8 mouse cellular contexts compared by ENCODE assay signal in the genomic region with DNA sequence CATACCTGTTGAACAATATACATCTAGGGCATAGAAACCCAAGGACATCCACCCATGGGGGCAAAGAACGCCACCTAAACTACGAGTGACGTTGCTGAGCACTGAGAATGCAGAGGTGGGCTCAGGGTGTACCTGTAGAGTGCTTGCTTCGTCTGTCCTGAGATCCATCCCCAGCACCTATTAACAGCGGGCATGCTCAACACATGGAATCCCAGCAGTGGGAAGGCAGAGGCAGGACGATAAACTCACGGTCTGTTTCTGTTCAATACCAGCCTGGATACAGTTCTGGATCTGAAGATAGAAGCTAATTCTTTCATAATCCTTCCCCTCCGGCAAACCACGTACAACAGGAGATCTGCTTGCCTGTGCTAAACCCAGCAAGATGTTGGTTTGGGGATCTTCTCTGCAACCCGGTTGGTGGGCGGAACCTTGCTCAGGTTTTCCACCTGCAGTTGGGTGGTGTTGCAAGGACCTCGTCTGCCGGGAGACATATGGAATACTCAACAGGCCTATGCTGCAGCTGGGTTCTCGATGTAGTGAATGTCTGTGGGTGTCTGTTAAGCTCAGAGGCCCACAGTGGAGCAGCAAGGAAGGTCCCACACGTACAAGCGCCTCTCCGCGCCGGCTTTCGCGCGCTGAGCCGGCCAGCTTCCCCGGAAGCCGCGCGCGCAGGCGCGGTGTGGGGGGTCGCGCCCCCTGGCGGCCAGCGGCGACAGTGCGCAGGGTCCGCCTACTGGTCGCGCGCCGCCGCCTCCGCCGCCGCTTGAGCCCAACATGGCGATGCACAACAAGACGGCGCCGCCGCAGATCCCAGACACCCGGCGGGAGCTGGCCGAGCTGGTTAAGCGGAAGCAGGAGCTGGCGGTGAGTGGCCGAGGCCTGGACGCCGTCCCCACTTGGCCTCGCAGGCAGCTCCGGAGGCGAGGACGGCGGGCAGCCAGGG. TPM values are rescaled to one million over a fixed set of nuclear protein-coding genes. Genes with fewer than 3 reads are reported as not detected.
A peak's percentile ranks its signal among the peaks of the same experiment; 100 is the strongest.
DNase-seq lines count a peak whose midpoint lies in the region; ATAC-seq and TF ChIP-seq lines count a peak whose summit lies in the region.

TSS of gene Meaf6 (plus strand) at position 732 of the 943 bp plus-strand sequence.

- H3K4me1 ChIP-seq in lung, embryonic 15.5 days, result peaks cover 17% of the 10 kb centered on the region
- peaks cover 5% of the 10 kb centered on the region; the same call in 1 of the 2 replicates for H3K4me1 ChIP-seq in olfactory bulb, adult 2 months (ENCODE audit: control insufficient read depth, insufficient read depth, low read length)

- H3K36me3 ChIP-seq in lung, embryonic 15.5 days, result peaks cover 22% of the 10 kb centered on the region; the same call in 1 of the 2 replicates

- H3K4me2 ChIP-seq in lung, embryonic 15.5 days, result peak within 1 kb of the TSS; percentile 85

- H3K9ac ChIP-seq in lung, embryonic 15.5 days, result peak within 1 kb of the TSS; percentile 85

- WGBS in lung, embryonic 15.5 days, result 2% methylated on average over 57 of the region's 63 CpGs
- WGBS in olfactory bulb, adult 2 months, result 2% methylated on average over 62 of the region's 63 CpGs

- no peaks in the 10 kb centered on the region for H3K9me3 ChIP-seq in lung, embryonic 15.5 days

- peak within 1 kb of the TSS; percentile 98 for H3K27ac ChIP-seq in lung, embryonic 15.5 days
- H3K27ac ChIP-seq in olfactory bulb, adult 2 months (ENCODE audit: insufficient read depth, low read depth, low read length), result peak within 1 kb of the TSS; percentile 88

- TF ChIP-seq POLR2A in olfactory bulb, adult 2 months (IDR thresholded peaks at IDR 0.05; ENCODE audit: insufficient read depth, low read depth, low read length), result peak; percentile 85

- DNase-seq in MN1 (ENCODE audit: low spot score), result peak; percentile 87
- DNase-seq in cerebellum, adult 9-10 months, result peak; percentile 91
- peak; percentile 76 for DNase-seq in layer of hippocampus, adult 9-10 months (ENCODE audit: low spot score)
- peak; percentile 78 to 80 for DNase-seq in thymus, adult 18-20 months

- ATAC-seq in frontal cortex, adult (ENCODE audit: low TSS enrichment), result peak; percentile 85
- ATAC-seq in hematopoietic stem cell, adult 5-6 weeks (replicated peaks in 1 of 2; ENCODE audit: insufficient read depth in 1 of 2, low FRiP score in 2 of 2, low TSS enrichment in 1 of 2, low read depth in 1 of 2, poor library complexity in 2 of 2, severe bottlenecking in 2 of 2), result peak; percentile 74 to 81
- ATAC-seq in lung, embryonic 15.5 days (ENCODE audit: borderline replicate concordance, extremely low read depth, low FRiP score, low TSS enrichment), result peak; percentile 91

- no peaks in the 10 kb centered on the region for H3K27me3 ChIP-seq in lung, embryonic 15.5 days

- peak; percentile 96 for TF ChIP-seq CTCF in olfactory bulb, adult 2 months (IDR thresholded peaks at IDR 0.05; ENCODE audit: insufficient read depth, low read depth, low read length)

- peak within 1 kb of the TSS; percentile 87 for H3K4me3 ChIP-seq in lung, embryonic 15.5 days
- peak within 1 kb of the TSS; percentile 93 for H3K4me3 ChIP-seq in olfactory bulb, adult 2 months (ENCODE audit: insufficient read depth, low read depth, low read length)

RNA-seq across cellular contexts. Expression of gene Meaf6, which starts in this region (rescaled TPM):
- total RNA-seq in hematopoietic stem cell, adult 5-6 weeks (2017), result 44.0 and 68.0 TPM in 2 replicates
- polyA plus RNA-seq in lung, embryonic 15.5 days (2015; fragmentation: Nextera tagmentation; extraction: Ambion mirVana), result 52.3 and 53.4 TPM in 2 replicates
- polyA plus RNA-seq in olfactory bulb, adult 2 months (2012; ENCODE audit: insufficient read depth, insufficient read length, low replicate concordance, missing spikeins), result not detected in 2 replicates

Comparison
In these comparisons a context has a peak if more than half of its experiments do, and no peak if none do; other contexts are left out.
1. Peak in every context shown above with its lines: DNase-seq, ATAC-seq, H3K4me3 ChIP-seq and H3K27ac ChIP-seq.
2. RNA of gene Meaf6 (polyA plus RNA-seq): 52.3 to 53.4 TPM in lung, embryonic 15.5 days; not detected in olfactory bulb, adult 2 months; every median in the first group is over 10 times any median in the second.